Mouse (Mus musculus): ENCODE measurements around the gene Rrm2.
A peak's percentile ranks its signal among the peaks of the same experiment; 100 is the strongest.

Rrm2 gene

GRCm38 (mm10) chr12:24753680-24754079, 45.6 kb downstream of the Rrm2 start:
- no peak for DNase-seq

GRCm38 (mm10) chr12:24754693-24755092, 46.7 kb downstream of the Rrm2 start:
- peak; percentile 10 for DNase-seq

- DNase-seq, result no peak
Observed at GRCm38 (mm10) chr12:24755471-24755870, 47.4 kb downstream of the Rrm2 start.

GRCm38 (mm10) chr12:24757387-24757786, 49.3 kb downstream of the Rrm2 start:
- DNase-seq, result no peak

GRCm38 (mm10) chr12:24758374-24758773, 50.3 kb downstream of the Rrm2 start:
- peak; percentile 16 for DNase-seq

- DNase-seq, result no peak
Observed at GRCm38 (mm10) chr12:24762253-24762652, 54.2 kb downstream of the Rrm2 start.

Data from cerebellum, adult 9-11 months (tissue).